Mouse (Mus musculus) CH12.LX (cell line): ENCODE measurements around the gene Gli2.

ENCODE experiments used
- CTCF ChIP-seq, 2 experiments: IDR thresholded peaks in 1 of 2; conservative IDR thresholded peaks in 1 of 2; 2 replicates each; pipeline ENCODE4 v1.5.1; 2011 to 2012; ENCODE audit warnings: low read depth in 2 of 2, low read length in 2 of 2, improper control_type of control experiment in 1 of 2, inconsistent platforms in 1 of 2, mild to moderate bottlenecking in 1 of 2, moderate library complexity in 1 of 2
- ETS1 ChIP-seq: conservative IDR thresholded peaks from 2 replicates; pipeline ENCODE4 v1.6.1; 2012; ENCODE audit warnings: low read depth, mild to moderate bottlenecking, inconsistent platforms, low read length, improper control_type of control experiment, moderate library complexity
- IRF4 ChIP-seq: IDR thresholded peaks from 2 replicates; pipeline ENCODE4 v1.6.1; 2014; ENCODE audit warnings: low read depth, mild to moderate bottlenecking, inconsistent platforms, low read length, improper control_type of control experiment
- MAFK ChIP-seq: IDR thresholded peaks from 2 replicates; pipeline ENCODE4 v1.6.1; 2011; ENCODE audit warnings: low read length, improper control_type of control experiment; ENCODE audit not compliant: insufficient replicate concordance
- MXI1 ChIP-seq: IDR thresholded peaks from 2 replicates; pipeline ENCODE4 v1.6.1; 2011; ENCODE audit warnings: mild to moderate bottlenecking, low read depth, low read length, improper control_type of control experiment
- MYC ChIP-seq: IDR thresholded peaks from 2 replicates; pipeline ENCODE4 v1.6.1; 2011; ENCODE audit warnings: low read depth, mild to moderate bottlenecking, improper control_type of control experiment, low read length
- POLR2A ChIP-seq: IDR thresholded peaks from 2 replicates; pipeline ENCODE4 v1.6.1; 2011; ENCODE audit warnings: low read depth, mild to moderate bottlenecking, improper control_type of control experiment, low read length
- SIN3A ChIP-seq: IDR thresholded peaks from 2 replicates; pipeline ENCODE4 v1.6.1; 2012; ENCODE audit warnings: low read length, improper control_type of control experiment, inconsistent platforms
- TCF12 ChIP-seq: IDR thresholded peaks from 2 replicates; pipeline ENCODE4 v1.6.1; 2014; ENCODE audit warnings: low read depth, mild to moderate bottlenecking, inconsistent platforms, low read length, improper control_type of control experiment
- USF1 ChIP-seq: IDR thresholded peaks from 2 replicates; pipeline ENCODE4 v1.6.1; 2014; ENCODE audit warnings: low read depth, mild to moderate bottlenecking, inconsistent platforms, low read length, improper control_type of control experiment

DNA sequence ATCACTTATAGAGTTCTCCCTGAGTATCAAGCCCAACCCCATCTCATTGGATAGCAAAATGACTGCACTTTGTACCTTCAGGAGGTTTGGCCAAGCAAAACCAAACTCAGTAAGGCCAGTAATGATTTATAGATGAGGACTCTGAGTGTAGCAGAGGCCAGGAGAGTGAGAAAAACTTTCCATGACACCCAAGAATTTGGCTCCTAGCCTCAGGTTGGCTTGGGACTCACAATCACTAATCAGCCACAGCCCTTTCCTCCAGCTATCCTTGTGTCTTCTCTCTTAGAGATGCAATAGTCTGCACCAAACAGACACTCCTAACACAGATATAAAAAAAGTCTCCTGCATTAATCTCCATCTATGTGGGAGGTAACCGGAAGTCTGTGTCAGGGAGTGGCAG lies 31.1 kb downstream of the Gli2 start:
- no peak for TF ChIP-seq IRF4
- no peak for TF ChIP-seq MAFK
- no peak for TF ChIP-seq SIN3A
- TF ChIP-seq MYC, result no peak
- TF ChIP-seq POLR2A, result no peak
- TF ChIP-seq ETS1, result no peak
- TF ChIP-seq USF1, result no peak
- TF ChIP-seq CTCF (conservative IDR thresholded peaks at IDR 0.05 in 1 of 2, IDR thresholded peaks at IDR 0.05 in 1 of 2; ENCODE audit: low read depth in 2 of 2, low read length in 2 of 2), result no peak
- no peak for TF ChIP-seq MXI1
- no peak for TF ChIP-seq TCF12
